Mouse (Mus musculus): ENCODE data around the gene Rab31. TPM values are rescaled to one million over a fixed set of nuclear protein-coding genes. Genes with fewer than 3 reads are reported as not detected.
A peak's percentile ranks its signal among the peaks of the same experiment; 100 is the strongest.

Rab31 gene
- total and polyA plus RNA-seq, 3 experiments: 0.79 to 2.8 (median 1.2) TPM

DNA sequence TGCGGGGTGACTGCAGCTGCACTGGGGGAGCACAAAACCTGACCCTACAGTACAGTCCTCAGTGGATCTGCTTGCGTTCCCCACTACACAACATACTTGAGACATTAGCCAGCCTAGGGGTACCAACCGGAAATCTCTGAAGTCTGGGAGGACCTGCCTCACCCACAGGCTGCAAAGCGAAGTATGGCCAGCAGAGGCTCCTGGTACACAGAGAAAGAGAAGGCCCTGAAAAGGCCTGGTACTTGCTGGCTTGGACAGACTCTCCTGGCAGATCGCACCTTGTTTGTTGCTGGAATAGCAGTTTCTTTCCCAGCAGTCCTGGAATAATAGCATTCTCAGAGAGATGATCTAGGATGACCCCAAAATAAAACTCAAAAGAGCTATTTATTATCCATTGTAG, 66.3 kb downstream of the Rab31 start:
- DNase-seq (ENCODE audit: extremely low read depth): peak; percentile 33
- no peaks in the 10 kb centered on the region for H3K27me3 ChIP-seq (replicated peaks)
- in situ Hi-C loops (cut with MboI; ENCODE audit: low pct_ligation_motif_present, low pct_unique_long_range_greater_than_20kb, low sequenced_read_pairs) (no loop called here), dilution Hi-C loops (cut with MboI; ENCODE audit: extremely low pct_ligation_motif_present, extremely low pct_unique_long_range_greater_than_20kb, low sequenced_read_pairs) (no loop called here)
- TF ChIP-seq POLR2AphosphoS2 (IDR thresholded peaks at IDR 0.05; ENCODE audit: low read depth, low read length) (no peak), POLR2A (IDR thresholded peaks at IDR 0.05; ENCODE audit: low read depth, low read length) (no peak), USF2 (conservative IDR thresholded peaks at IDR 0.05; ENCODE audit: low read depth, low read length) (no peak), TCF12 (IDR thresholded peaks at IDR 0.05; ENCODE audit: low read depth, low read length) (no peak), CTCF (conservative IDR thresholded peaks at IDR 0.05 in 1 of 2, IDR thresholded peaks at IDR 0.05 in 1 of 2; ENCODE audit: low read depth in 2 of 2, low read length in 2 of 2) (peak; percentile 21 to 76; a peak in 3 of 4 replicates), MAZ (IDR thresholded peaks at IDR 0.05; ENCODE audit: low read depth, low read length) (no peak), EP300 (IDR thresholded peaks at IDR 0.05; ENCODE audit: low read length) (no peak), CHD2 (IDR thresholded peaks at IDR 0.05; ENCODE audit: low read length) (no peak), KAT2A (IDR thresholded peaks at IDR 0.05; ENCODE audit: insufficient replicate concordance, low read length) (no peak), ELF1 (IDR thresholded peaks at IDR 0.05; ENCODE audit: low read depth, low read length) (0 out of 2 replicates have a peak, but pooled peaks have one; percentile 13), ZMIZ1 (IDR thresholded peaks at IDR 0.05; ENCODE audit: low read depth, low read length) (no peak), NELFE (IDR thresholded peaks at IDR 0.05; ENCODE audit: low read depth, low read length) (no peak), GABPA (IDR thresholded peaks at IDR 0.05; ENCODE audit: insufficient replicate concordance, low read depth, low read length) (no peak), ZNF384 (IDR thresholded peaks at IDR 0.05; ENCODE audit: low read depth, low read length) (no peak), JUND (conservative IDR thresholded peaks at IDR 0.05; ENCODE audit: low read depth, low read length) (no peak), MAFK (IDR thresholded peaks at IDR 0.05; ENCODE audit: insufficient replicate concordance, low read length) (no peak), SIN3A (IDR thresholded peaks at IDR 0.05; ENCODE audit: low read length) (no peak), ETS1 (conservative IDR thresholded peaks at IDR 0.05; ENCODE audit: low read depth, low read length) (no peak), CHD1 (IDR thresholded peaks at IDR 0.05; ENCODE audit: low read depth, low read length) (no peak), E2F4 (IDR thresholded peaks at IDR 0.05; ENCODE audit: insufficient replicate concordance, low read depth, low read length) (no peak), ZC3H11A (IDR thresholded peaks at IDR 0.05; ENCODE audit: low read depth, low read length) (peak; percentile 10; the same call in 1 of the 2 replicates), SMC3 (IDR thresholded peaks at IDR 0.05; ENCODE audit: low read depth, low read length) (peak; percentile 72), BHLHE40 (IDR thresholded peaks at IDR 0.05; ENCODE audit: low read depth, low read length) (no peak), TBP (conservative IDR thresholded peaks at IDR 0.05; ENCODE audit: low read depth, low read length) (no peak), MEF2A (IDR thresholded peaks at IDR 0.05; ENCODE audit: borderline replicate concordance, low read depth, low read length) (no peak), MXI1 (IDR thresholded peaks at IDR 0.05; ENCODE audit: low read depth, low read length) (no peak), ZKSCAN1 (IDR thresholded peaks at IDR 0.05; ENCODE audit: borderline replicate concordance, low read depth, low read length) (no peak), PAX5 (IDR thresholded peaks at IDR 0.05; ENCODE audit: low read length) (no peak), RCOR1 (conservative IDR thresholded peaks at IDR 0.05; ENCODE audit: low read depth, low read length) (no peak), HCFC1 (IDR thresholded peaks at IDR 0.05; ENCODE audit: low read depth, low read length) (no peak), UBTF (IDR thresholded peaks at IDR 0.05; ENCODE audit: low read depth, low read length) (no peak), JUN (IDR thresholded peaks at IDR 0.05; ENCODE audit: insufficient read depth, low read depth, low read length) (no peak), MAX (IDR thresholded peaks at IDR 0.05; ENCODE audit: low read length) (no peak), NRF1 (IDR thresholded peaks at IDR 0.05; ENCODE audit: low read depth, low read length) (0 out of 2 replicates have a peak, but pooled peaks have one; percentile 16), RAD21 (IDR thresholded peaks at IDR 0.05; ENCODE audit: low read depth, low read length) (peak; percentile 80), MYC (IDR thresholded peaks at IDR 0.05; ENCODE audit: low read depth, low read length) (no peak), USF1 (IDR thresholded peaks at IDR 0.05; ENCODE audit: low read depth, low read length) (no peak), IRF4 (IDR thresholded peaks at IDR 0.05; ENCODE audit: low read depth, low read length) (0 out of 2 replicates have a peak, but pooled peaks have one; percentile 34)
- H3K4me2 ChIP-seq (ENCODE audit: insufficient read depth, low read depth, poor library complexity, severe bottlenecking): no peak overlapping the region
- H3K27ac ChIP-seq (ENCODE audit: insufficient read depth, low read depth): no peak overlapping the region
- H3K9me3 ChIP-seq (replicated peaks; ENCODE audit: low read length): no peaks in the 10 kb centered on the region
- no peaks in the 10 kb centered on the region for H3K79me2 ChIP-seq (replicated peaks; ENCODE audit: control insufficient read depth, extremely low read depth, insufficient read depth, poor library complexity, severe bottlenecking)
- no peaks in the 10 kb centered on the region for H3K36me3 ChIP-seq (replicated peaks in 1 of 2; ENCODE audit: control insufficient read depth in 1 of 2, insufficient read depth in 1 of 2, low read length in 1 of 2)
- no peak overlapping the region for H3K9ac ChIP-seq (ENCODE audit: insufficient read depth, low read depth)
- H3K4me1 ChIP-seq (ENCODE audit: control insufficient read depth in 1 of 2, insufficient read depth in 2 of 2): no peaks in the 10 kb centered on the region
- H3K4me3 ChIP-seq (replicated peaks in 1 of 3; ENCODE audit: low read depth in 2 of 3, low read length in 2 of 3, poor library complexity in 1 of 3): no peak overlapping the region

Measured in CH12.LX (cell line).